ENCODE assay signal across 19 mouse cellular contexts in genomic region chr4:63487916-63488315, GRCm38 (mm10).
"Had no signal": no experiment of that assay in that cellular context is flagged by ENCODE, and none has a peak within 500 bp of the region (broad histone marks: within the 10 kb centered on the region; RNA-seq: fewer than 3 reads in every experiment).

No protein-coding gene starts in this region.

- DNase-seq: lung, adult 2 months; lung, postnatal 10 days; lung, postnatal 4 days; midbrain, embryonic 14.5 days; retina, postnatal 1 day; right cerebral cortex, adult 18-20 months; right cerebral cortex, postnatal 25 days; right cerebral cortex, postnatal 4 days; spleen, adult 18-20 months; thymus, adult 18-20 months; thymus, postnatal 14 days; thymus, postnatal 36 days had no signal

- H3K27ac ChIP-seq: lung, embryonic 15.5 days; midbrain, embryonic 10.5 days; midbrain, embryonic 12.5 days; neural tube, embryonic 13.5 days; neural tube, embryonic 15.5 days had no signal

- H3K4me1 ChIP-seq: lung, embryonic 15.5 days had no signal

- H3K4me3 ChIP-seq: lung, embryonic 15.5 days; midbrain, embryonic 10.5 days; midbrain, embryonic 12.5 days; myocyte; neural tube, embryonic 13.5 days; neural tube, embryonic 15.5 days had no signal

- H3K36me3 ChIP-seq: lung, embryonic 15.5 days; midbrain, embryonic 12.5 days; neural tube, embryonic 13.5 days; neural tube, embryonic 15.5 days had no signal

- H3K9me3 ChIP-seq: lung, embryonic 15.5 days; midbrain, embryonic 12.5 days; neural tube, embryonic 13.5 days; neural tube, embryonic 15.5 days had no signal

- H3K9ac ChIP-seq: lung, embryonic 15.5 days; midbrain, embryonic 12.5 days; neural tube, embryonic 13.5 days; neural tube, embryonic 15.5 days had no signal

- H3K27me3 ChIP-seq: midbrain, embryonic 12.5 days; neural tube, embryonic 13.5 days had no signal

- ATAC-seq: midbrain, embryonic 16.5 days had no signal

- H3K4me2 ChIP-seq: lung, embryonic 15.5 days; midbrain, embryonic 12.5 days; neural tube, embryonic 13.5 days; neural tube, embryonic 15.5 days had no signal
